In genomic region chr2:155072353-155073145, GRCm38 (mm10) we compare ENCODE assay signal across 8 mouse cellular contexts. TPM values are rescaled to one million over a fixed set of nuclear protein-coding genes. Genes with fewer than 3 reads are reported as not detected.
A peak's percentile ranks its signal among the peaks of the same experiment; 100 is the strongest.
DNase-seq lines count a peak whose midpoint lies in the region; ATAC-seq and TF ChIP-seq lines count a peak whose summit lies in the region.

No protein-coding gene starts in this region.

- no peaks in the 10 kb centered on the region for H3K36me3 ChIP-seq in embryonic facial prominence, embryonic 11.5 days (replicated peaks; ENCODE audit: control insufficient read depth, insufficient read depth, low read depth, low read length)
- H3K36me3 ChIP-seq in hindbrain, postnatal 0 days (ENCODE audit: insufficient read depth, low read length) = peaks cover 9% of the 10 kb centered on the region; the same call in 1 of the 2 replicates
- peaks cover 12% of the 10 kb centered on the region for H3K36me3 ChIP-seq in midbrain, embryonic 12.5 days

- peak overlapping the region; percentile 7; the same call in 1 of the 2 replicates for H3K4me2 ChIP-seq in embryonic facial prominence, embryonic 11.5 days (ENCODE audit: low read depth, low read length)
- peak overlapping the region; percentile 65; the same call in 1 of the 2 replicates for H3K4me2 ChIP-seq in hindbrain, postnatal 0 days (ENCODE audit: low read depth, low read length)
- peak overlapping the region; percentile 69 for H3K4me2 ChIP-seq in midbrain, embryonic 12.5 days (replicated peaks)

- H3K27ac ChIP-seq in layer of hippocampus, adult 2 months = no peak overlapping the region
- H3K27ac ChIP-seq in embryonic facial prominence, embryonic 11.5 days (replicated peaks; ENCODE audit: low read depth, low read length) = no peak overlapping the region
- H3K27ac ChIP-seq in hindbrain, postnatal 0 days = no peak overlapping the region
- H3K27ac ChIP-seq in midbrain, embryonic 12.5 days (replicated peaks) = no peak overlapping the region

- ATAC-seq in embryonic facial prominence, embryonic 11.5 days (replicated peaks; ENCODE audit: insufficient number of reproducible peaks, low FRiP score, low TSS enrichment, low read depth) = no peak
- no peak for ATAC-seq in hindbrain, postnatal 0 days
- ATAC-seq in midbrain, embryonic 12.5 days (ENCODE audit: low FRiP score, low read depth) = no peak

- no peaks in the 10 kb centered on the region for H3K27me3 ChIP-seq in embryonic facial prominence, embryonic 11.5 days (ENCODE audit: control insufficient read depth, insufficient read depth, low read length)
- no peaks in the 10 kb centered on the region for H3K27me3 ChIP-seq in hindbrain, postnatal 0 days (ENCODE audit: insufficient read depth, low read length)
- no peaks in the 10 kb centered on the region; the same call in none of the 2 replicates for H3K27me3 ChIP-seq in midbrain, embryonic 12.5 days

- no peak overlapping the region for H3K4me3 ChIP-seq in layer of hippocampus, adult 2 months
- no peak overlapping the region; the same call in 1 of the 2 replicates for H3K4me3 ChIP-seq in embryonic facial prominence, embryonic 11.5 days (ENCODE audit: low read depth, low read length)
- no peak overlapping the region for H3K4me3 ChIP-seq in hindbrain, postnatal 0 days (ENCODE audit: low read length)
- peak overlapping the region; percentile 70; the same call in 1 of the 2 replicates for H3K4me3 ChIP-seq in midbrain, embryonic 12.5 days

- no peaks in the 10 kb centered on the region; the same call in none of the 2 replicates for H3K4me1 ChIP-seq in embryonic facial prominence, embryonic 11.5 days (ENCODE audit: control insufficient read depth, insufficient read depth, low read length)
- 0 out of 2 replicates have a peak, but pooled peaks cover 8% of the 10 kb centered on the region for H3K4me1 ChIP-seq in hindbrain, postnatal 0 days (ENCODE audit: insufficient read depth, low read length)
- peaks cover 23% of the 10 kb centered on the region for H3K4me1 ChIP-seq in midbrain, embryonic 12.5 days

- 82% methylated on average over 8 of the region's 8 CpGs for WGBS in embryonic facial prominence, embryonic 11.5 days
- WGBS in hindbrain, postnatal 0 days = 85% methylated on average over 8 of the region's 8 CpGs
- WGBS in midbrain, embryonic 12.5 days = 81% methylated on average over 8 of the region's 8 CpGs

- 0 out of 2 replicates have a peak, but pooled peaks have one; percentile 19 for TF ChIP-seq CTCF in layer of hippocampus, adult 2 months (conservative IDR thresholded peaks at IDR 0.05)
- TF ChIP-seq CTCF in hindbrain, postnatal 0 days (IDR thresholded peaks at IDR 0.05; ENCODE audit: low read depth) = no peak

- DNase-seq in layer of hippocampus, adult 2 months (ENCODE audit: low spot score in 2 of 2) = no peak
- no peak for DNase-seq in layer of hippocampus, postnatal 14 days (ENCODE audit: low spot score in 2 of 2)
- DNase-seq in embryonic facial prominence, embryonic 11.5 days (ENCODE audit: low spot score) = no peak
- no peak for DNase-seq in hindbrain, postnatal 0 days (ENCODE audit: low spot score)
- DNase-seq in thymus, postnatal 25 days = no peak
- no peak for DNase-seq in retina, embryonic 14.5 days (ENCODE audit: low spot score)
- DNase-seq in right cerebral cortex, postnatal 14 days = no peak

- no peak overlapping the region for H3K9ac ChIP-seq in embryonic facial prominence, embryonic 11.5 days (replicated peaks; ENCODE audit: low read length)
- no peak overlapping the region for H3K9ac ChIP-seq in hindbrain, postnatal 0 days (replicated peaks; ENCODE audit: low read length)
- peak overlapping the region; percentile 76; the same call in 1 of the 2 replicates for H3K9ac ChIP-seq in midbrain, embryonic 12.5 days (replicated peaks)

- H3K9me3 ChIP-seq in embryonic facial prominence, embryonic 11.5 days (replicated peaks; ENCODE audit: control insufficient read depth, low read length) = no peaks in the 10 kb centered on the region
- no peaks in the 10 kb centered on the region for H3K9me3 ChIP-seq in hindbrain, postnatal 0 days (ENCODE audit: low read length)
- H3K9me3 ChIP-seq in midbrain, embryonic 12.5 days = no peaks in the 10 kb centered on the region

RNA-seq across cellular contexts. Expression of gene Ahcy, which starts 1.7 kb away (rescaled TPM):
- total RNA-seq in layer of hippocampus, adult 2 months (2021) = 10 to 100 TPM; 14.6 to 16.2 TPM
- 10 to 100 TPM; 12.2 to 13.0 TPM for total RNA-seq in layer of hippocampus, postnatal 14 days (2021)
- 97.6 and 100.0 TPM in 2 replicates for polyA plus RNA-seq in embryonic facial prominence, embryonic 11.5 days (2014; fragmentation: Nextera tagmentation; extraction: Ambion mirVana)
- 62.3 and 68.0 TPM in 2 replicates for total RNA-seq in hindbrain, postnatal 0 days (2014; rRNA removed)
- polyA plus RNA-seq in hindbrain, postnatal 0 days (2015; fragmentation: Nextera tagmentation; extraction: Ambion mirVana) = 29.6 and 31.1 TPM in 2 replicates
- 60.1 and 63.4 TPM in 2 replicates for polyA plus RNA-seq in midbrain, embryonic 12.5 days (2016; fragmentation: Nextera tagmentation; extraction: Ambion mirVana)

RNA-seq across cellular contexts. Expression of gene Gm14226, which starts 54.5 kb away (rescaled TPM):
- under 1 TPM; 0.15 to 0.17 TPM for total RNA-seq in layer of hippocampus, adult 2 months (2021)
- total RNA-seq in layer of hippocampus, postnatal 14 days (2021) = under 1 TPM; 0.18 to 0.19 TPM
- polyA plus RNA-seq in embryonic facial prominence, embryonic 11.5 days (2014; fragmentation: Nextera tagmentation; extraction: Ambion mirVana) = 3.5 and 3.7 TPM in 2 replicates
- total RNA-seq in hindbrain, postnatal 0 days (2014; rRNA removed) = 0.58 TPM in 1 of 2 replicates, not detected in the other
- polyA plus RNA-seq in hindbrain, postnatal 0 days (2015; fragmentation: Nextera tagmentation; extraction: Ambion mirVana) = 0.08 and 0.14 TPM in 2 replicates
- polyA plus RNA-seq in midbrain, embryonic 12.5 days (2016; fragmentation: Nextera tagmentation; extraction: Ambion mirVana) = 0.12 and 0.24 TPM in 2 replicates

Comparison
In these comparisons a context has a peak if more than half of its experiments do, and no peak if none do; other contexts are left out.
1. H3K4me2 ChIP-seq: peak in every context shown above with its lines; median percentile 69 in midbrain, embryonic 12.5 days; 65 in hindbrain, postnatal 0 days; 7 in embryonic facial prominence, embryonic 11.5 days.